Mouse (Mus musculus): ENCODE measurements around the gene Serpina3c.
"Not testable (repeated sequence)": the region's sequence is repeated elsewhere in the genome, so short reads cannot be mapped to it uniquely, and the experiment has no call there.

Gene Serpina3c

DNA sequence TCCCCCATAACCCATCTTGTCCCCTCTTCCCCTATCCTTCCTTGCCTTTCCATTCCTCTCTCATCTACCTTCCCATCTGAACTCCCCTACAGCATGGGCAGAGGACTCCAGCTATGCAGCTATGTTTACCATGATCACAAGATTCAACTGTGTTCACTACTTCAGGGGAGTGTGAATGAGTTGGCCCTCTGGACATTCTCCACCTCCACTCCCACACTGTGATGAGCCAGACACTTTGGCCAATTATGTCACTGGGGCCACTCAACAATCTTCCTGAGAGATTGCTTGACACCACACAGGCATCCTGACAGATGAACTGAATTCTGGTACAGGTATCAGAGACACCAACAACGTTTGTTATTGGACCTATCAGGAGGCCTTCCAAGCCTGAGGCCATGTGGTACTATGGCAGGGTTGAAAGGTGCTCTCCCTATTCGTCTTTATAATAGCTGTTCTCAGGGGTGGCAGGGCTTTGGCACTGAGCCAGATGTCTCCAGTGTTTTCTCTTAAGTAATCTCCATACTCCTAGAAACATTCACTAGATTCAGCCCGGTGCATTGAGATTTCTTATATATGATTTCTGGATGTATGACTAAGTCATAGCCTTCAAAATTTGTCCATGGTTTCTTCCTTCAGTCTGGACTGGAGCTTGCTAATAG is 38.6 kb downstream of the Serpina3c start:
- no peak for DNase-seq (ENCODE audit: low spot score in 2 of 2)

- DNase-seq (ENCODE audit: low spot score in 2 of 2) = not testable (repeated sequence)
Observed at GRCm38 (mm10) chr12:104112333-104112732, 41.3 kb downstream of the Serpina3c start, which contains the start of gene Serpina3a. Serpina3a (plus strand) TSS chr12:104112724.

DNA sequence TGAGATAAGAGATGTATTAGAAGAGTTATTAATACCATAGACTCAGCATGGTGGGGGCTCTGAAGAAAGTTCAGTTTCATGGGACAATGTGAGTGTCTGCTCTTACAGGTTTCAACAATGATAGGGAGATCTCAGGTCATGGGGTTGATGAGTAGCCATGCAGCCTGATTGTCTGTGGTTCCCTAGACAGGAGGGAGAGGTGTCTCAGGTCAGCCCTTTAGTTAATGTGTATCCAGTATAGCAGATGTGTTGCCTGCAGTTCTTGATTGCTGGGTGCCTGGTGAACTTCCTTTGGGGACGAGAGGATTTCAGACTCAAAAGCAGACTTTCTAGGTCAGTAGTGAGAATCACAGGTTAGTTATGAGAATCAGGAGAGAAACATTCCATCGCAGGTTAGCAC is 45.2 kb downstream of the Serpina3c start:
- DNase-seq (ENCODE audit: low spot score in 2 of 2) = no peak

GRCm38 (mm10) chr12:104106919-104107318 is 46.8 kb downstream of the Serpina3c start:
- DNase-seq (ENCODE audit: low spot score in 2 of 2) = no peak

- DNase-seq (ENCODE audit: low spot score in 2 of 2) = no peak
Observed at GRCm38 (mm10) chr12:104105847-104106246, 47.8 kb downstream of the Serpina3c start.

- DNase-seq (ENCODE audit: low spot score in 2 of 2) = no peak
Observed at GRCm38 (mm10) chr12:104100768-104101167, 52.9 kb downstream of the Serpina3c start, which contains the start of gene Serpina5. Serpina5 (plus strand) TSS chr12:104101113.

All from right cerebral cortex, adult 2 months (tissue).